Mouse (Mus musculus): Measurements from ENCODE around the gene Slc30a7.
A peak's percentile ranks its signal among the peaks of the same experiment; 100 is the strongest.
"Not testable (repeated sequence)": the region's sequence is repeated elsewhere in the genome, so short reads cannot be mapped to it uniquely, and the experiment has no call there.

Slc30a7 gene

DNA sequence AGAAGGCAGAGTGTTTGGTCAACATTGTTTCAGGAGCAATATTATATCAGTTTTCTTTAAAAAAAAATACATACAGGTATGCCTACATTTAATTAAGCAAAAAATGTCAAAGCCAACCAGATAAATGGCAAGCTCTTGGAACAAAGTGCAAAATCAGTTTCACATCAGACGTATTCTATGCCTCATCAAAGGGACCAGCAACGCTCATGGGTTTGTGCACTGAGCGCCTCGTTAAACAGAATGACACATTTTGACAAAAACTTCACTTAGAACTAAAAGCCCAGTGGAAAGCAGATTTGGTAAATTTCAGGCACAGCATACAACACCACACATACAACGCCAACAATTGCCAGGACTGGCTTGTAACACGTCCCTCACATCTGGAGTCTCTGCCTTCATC is 62.8 kb downstream of the Slc30a7 start:
- no peak for DNase-seq

DNA sequence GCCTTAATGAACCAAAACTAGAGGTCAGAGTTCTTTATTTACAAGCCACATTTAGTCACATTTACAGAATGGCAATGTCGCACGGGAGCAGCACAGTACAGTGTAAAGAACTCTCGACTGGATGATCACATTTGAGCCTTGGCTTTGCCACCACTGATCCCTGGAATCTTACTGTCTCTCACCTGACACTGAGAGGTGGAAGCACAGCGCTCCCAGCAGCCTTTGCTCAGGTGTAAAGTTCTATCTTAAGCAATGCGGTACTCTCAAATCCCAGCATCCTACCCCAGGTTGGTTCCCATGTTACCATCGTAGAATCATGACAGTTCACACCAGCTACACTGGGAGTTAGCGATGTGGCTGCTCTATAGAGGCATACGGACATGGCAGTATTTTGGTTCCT is 65.7 kb downstream of the Slc30a7 start:
- DNase-seq = no peak

DNA sequence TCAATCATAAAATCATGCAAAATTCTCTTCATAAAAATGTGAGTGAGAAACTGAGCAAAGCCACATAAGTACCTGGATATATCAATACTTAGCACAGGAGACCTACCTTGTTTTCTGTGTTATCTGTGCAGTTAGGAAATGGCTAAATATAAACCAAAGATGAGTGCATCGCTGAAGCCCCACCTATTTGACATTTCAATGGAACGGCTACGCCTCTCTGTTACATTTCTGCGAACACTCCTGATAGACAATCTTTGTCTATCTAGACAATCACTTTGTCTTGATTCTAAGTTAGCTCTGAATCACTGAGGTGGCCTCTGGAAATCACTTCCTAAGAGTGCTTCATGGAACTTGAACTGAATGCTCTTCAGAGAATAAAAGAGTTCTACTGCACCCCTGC is 66.7 kb downstream of the Slc30a7 start:
- DNase-seq = no peak

DNA sequence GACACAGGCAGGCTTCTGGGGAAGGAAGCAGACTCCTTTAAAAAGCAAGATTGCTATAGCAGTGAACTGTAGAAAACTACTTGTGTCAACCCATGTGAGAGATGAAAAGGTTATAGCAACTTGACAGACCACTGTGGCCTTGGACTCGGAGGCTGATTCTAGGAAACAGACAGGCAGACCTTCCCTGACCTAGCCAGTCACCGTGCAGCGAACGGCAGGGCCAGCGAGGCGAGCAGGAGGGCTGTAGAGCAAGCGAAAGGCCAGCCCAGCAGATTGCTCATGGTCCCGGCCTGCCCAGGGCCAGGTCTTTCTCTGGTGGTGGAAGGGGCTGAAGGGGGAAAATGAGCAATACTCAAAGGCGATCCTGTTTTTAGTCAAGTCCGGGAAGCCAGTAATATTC is 69.4 kb downstream of the Slc30a7 start:
- no peak for DNase-seq

DNA sequence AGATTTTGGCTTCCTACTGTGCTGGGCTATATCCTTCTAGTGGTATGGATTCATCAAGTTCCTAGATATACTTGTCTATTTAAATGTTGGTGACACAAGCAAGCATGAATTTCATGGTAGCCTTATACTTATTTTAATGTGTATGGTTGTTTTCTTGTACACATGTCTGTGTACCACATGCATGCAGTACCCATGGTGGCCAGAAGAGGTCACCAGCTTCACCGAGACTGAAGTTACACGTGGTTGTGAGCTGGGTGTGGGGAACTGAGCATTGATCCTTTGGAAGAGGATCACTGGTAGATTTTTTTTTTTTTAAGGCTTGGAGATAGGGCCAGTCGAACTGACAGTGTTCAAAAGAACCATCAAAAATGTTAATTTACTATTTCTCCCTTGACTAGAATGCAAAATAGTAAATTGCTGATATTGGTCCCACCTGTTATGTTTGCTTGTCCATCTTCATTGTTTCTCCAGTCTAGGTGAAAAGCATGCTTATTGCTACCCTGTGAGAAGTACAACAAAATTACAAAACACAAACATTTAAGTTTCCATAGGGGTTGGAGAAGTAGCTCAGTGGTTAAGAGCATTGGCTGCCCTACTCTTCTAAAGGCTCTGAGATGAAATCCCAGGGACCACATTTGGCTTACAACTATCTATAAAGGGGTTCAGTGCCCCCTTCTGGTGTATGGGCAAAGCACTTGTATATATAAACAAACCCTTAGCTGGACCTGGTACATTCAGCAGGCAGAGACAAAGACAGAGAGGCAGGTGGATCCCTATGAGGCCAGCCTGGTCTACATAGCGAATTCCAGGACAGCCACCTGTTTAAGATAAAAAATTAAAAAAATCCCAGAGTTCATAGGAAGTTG is 70.2 kb downstream of the Slc30a7 start:
- DNase-seq = peak; percentile 56

DNA sequence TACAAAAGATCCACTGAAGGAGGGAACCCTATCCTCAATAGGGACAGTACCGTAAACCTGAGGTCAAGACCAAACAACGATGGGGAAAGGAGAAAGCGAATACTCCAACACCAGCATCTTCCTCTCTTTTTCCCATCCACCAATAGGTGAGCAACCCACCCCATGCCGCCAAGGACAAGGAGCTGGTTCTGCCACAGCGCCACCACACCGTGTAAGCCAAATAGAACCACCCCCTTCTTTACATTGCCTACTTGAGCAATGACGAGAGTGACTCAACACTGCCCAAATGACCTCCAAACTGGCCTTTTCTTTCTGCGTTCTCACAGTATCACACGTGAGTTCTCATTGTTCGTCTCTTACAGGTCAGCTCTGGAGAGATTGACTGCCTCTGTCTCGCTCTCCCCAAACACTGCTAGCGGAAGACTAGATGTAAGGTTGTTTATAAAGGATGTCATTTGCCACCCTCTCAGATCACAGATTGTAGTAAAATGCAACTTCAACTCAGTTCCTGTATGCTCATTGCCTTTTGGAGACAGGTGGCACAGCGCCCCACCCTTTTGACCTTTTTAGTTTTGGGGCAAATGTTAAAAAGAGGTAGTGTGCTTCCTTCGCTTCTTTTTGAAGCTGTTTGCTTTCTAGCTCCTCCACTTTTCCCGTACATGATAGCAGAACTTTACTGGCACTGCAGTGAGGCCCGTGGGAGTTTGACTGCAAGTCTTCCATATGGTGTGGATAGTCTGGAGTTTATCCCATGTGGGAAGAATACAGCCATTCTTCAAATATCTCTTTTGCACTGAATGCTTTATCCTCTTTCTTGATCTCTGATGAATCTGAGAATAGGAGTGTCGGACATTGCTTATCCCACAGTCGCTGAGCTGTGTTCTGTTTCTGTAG is 73.7 kb downstream of the Slc30a7 start:
- DNase-seq = no peak

DNA sequence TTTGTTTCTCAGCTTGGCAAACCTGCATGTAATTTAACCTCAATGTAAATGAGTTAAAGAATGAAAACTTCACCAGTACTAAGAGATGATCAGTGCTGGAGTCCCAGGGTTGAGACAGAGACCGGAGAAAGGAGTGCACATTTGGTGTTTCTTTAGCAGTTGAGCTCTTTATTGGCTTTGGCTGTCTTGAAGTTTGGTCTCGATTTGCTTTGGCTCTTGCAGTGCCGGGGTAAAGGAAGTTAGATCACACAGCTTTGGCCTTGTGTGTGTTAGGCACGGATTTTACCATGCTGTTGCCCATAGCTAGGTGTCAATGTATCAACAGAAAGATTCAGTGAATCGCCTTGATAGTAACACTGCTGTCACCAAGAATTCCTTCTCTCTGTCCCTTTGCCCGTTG is 75.5 kb downstream of the Slc30a7 start:
- DNase-seq = no peak

DNA sequence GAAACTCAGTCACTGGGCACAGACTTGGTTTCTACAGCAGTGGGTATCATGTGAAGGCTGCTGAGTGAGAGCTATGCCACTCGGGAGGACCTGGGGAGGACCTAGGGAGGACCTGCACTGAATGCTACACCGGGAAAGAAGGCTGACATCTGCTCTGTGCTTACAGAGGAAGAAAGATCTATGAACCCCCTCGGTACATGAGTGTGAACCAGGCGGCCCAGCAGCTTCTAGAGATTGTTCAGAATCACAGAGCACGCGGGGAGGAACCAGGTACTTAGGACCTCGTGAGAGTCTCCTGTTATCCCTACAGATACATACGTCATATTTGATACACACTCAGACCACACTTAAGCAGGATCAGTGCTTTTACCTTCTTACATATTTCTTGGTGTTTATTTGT is 80.7 kb downstream of the Slc30a7 start:
- DNase-seq = no peak

DNA sequence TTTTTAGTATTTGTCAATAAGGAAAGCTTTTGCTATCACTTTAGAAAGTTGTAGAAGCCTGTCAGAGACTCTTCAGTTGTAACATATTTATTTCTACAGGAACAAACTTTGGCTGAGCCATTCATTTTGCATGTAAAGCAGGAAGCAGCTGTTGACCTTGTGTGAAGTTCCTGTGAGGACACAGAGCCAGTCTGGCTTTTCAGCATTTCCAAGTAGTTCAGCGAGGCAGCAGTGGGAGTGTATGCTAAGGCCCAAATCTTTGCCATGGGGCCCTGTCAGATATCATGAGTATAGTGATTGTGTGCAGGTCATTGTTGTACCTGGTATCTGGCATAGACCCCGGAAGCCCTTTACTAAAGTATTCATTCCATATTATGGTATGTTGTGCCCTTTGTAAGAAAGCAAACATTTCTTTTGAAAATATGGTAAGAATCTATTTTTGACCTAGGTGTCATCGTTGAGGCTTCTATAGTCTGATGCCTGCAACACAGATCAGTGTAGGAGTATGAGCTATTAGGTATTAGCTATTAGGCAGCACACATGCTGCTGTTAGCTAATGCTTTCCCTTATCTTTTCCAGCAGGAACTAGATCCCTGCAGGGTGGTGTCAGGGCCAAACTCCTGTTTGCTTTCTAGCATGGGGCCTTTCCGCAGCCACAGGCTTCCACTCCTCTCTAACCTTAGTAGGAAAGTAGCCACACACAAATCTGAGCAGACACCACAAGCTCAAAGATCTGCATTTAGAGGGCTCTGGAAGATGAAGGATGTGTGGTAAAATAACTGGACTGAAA is 82.6 kb downstream of the Slc30a7 start:
- no peak for DNase-seq

DNA sequence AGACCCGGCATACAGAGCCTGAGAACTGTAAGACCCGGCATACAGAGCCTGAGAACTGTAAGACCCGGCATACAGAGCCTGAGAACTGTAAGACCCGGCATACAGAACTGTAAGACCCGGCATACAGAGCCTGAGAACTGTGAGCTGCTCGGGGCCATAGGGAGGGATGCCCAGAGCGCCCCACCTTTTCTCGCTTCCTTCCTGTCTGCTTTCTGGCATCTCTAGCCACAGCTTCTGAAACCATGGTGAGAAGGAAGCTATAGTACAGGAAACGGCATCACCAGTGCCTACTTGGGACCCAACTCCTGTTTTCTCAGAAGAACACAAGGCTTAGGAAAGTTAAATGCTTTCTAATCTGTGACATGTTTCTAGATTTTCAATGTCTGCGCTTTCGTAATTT is 99.8 kb downstream of the Slc30a7 start:
- not testable (repeated sequence) for DNase-seq

DNA sequence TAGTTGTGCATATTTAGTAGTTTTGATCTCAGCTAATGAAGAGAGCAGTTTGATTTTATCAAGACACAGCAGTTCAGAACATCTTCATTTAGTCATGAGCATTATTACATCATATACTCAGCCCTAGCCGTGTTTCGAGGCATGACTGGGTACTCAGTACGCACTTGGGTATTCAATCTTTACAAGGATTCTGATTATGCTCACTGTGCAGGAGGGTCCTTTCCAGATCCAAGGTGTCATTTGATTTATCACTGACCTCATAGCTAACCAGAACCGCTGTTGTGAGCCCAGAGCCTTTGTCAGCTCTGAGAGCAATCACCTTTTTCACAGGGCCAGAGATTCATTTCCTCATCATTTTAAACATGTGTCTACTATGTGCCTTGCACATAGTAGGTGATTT is 101.6 kb downstream of the Slc30a7 start:
- DNase-seq = no peak

DNA sequence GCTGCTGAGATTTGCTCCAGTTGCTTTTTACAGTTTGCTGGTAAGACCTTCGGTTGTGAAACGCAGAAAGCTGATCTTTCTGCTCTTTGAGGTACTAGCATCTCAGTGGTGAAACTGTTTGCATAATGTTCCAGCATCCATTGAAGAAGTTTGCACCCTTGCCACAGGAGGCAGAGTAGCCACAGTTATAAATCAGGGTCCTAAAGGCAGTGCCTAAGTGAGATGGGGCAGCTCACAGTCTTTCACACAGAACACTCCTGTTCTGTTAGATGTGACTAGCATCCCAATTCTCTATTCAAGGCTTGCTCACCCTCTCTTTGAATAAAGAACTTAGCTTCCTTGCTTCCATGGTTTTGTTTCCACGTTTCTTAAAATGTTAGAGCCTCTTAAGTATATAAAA is 102.1 kb downstream of the Slc30a7 start:
- no peak for DNase-seq

DNA sequence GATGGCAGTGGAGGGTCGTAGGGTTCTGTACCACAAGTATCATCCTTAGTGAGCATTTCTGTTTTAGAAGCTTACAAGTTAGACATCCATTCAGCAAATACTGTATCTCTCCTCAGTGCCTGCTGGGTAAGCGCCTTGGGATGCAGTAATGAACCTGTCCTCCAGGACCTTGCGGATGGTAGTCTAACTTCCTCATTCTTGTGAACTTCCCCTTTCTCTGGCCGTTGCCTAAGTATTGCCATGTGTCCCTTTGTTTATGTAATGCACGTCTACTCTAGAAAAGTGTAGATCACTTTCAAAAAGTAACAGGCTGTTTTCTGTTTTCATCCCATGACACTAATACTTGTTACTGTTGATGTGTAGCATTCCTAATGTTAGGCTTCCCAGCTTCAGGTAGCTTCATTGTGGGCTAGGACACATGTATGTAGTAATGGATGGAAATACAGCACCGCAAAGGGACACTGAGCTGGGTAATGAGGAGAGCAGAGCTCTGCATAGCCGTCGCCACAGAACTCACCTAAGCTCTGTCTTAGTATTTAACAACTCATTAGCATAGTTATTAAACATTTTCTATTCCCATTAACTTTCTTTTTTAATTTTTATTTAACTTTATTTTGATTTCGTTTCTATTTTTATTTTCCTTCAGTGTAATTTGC is 104.8 kb downstream of the Slc30a7 start:
- no peak for DNase-seq

DNA sequence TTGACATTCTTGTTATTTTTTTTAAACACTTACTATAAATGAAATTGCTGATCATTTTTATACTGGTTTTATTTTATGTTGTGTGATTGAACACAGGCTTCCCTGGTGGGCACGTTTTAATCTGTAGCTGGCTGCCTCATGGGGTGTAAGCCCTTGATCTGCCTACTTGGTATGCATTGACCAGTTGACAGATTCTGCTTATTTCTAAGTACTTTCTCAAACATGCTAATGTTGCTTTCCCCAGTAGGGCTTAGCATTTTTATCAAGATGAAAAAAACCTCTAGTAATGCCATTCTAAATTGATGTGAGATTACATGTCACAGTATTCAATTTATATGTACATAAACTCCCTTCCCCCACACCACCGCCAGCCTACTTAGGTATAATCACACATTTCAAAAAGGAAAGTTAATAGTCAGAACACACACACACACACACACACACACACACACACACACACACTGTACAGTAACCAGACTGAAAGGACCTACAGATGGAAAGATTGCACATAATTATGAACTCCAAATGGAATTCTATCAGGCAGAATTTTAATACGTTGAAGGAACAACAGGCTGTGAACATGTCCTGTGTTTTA is 108.8 kb downstream of the Slc30a7 start:
- no peak for DNase-seq

DNA sequence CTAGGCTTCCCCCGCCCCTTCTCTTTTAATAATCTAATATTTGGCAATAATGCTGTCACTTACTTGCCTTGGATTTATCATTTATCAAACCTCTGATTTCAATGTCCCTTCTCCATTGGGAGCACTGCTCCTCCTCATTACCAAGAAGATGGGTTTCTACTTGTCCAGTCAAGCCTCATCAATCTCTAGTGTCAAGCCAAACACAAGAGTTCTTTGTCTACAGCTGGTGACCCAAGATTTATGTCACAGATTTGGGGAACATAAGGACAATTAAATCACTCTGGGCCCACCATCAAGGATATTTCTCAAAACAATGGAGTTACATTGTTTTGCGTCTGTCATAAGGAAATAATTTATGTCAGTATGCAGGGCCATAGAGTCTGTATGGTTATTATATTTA is 114.0 kb downstream of the Slc30a7 start:
- DNase-seq = peak; percentile 92

DNA sequence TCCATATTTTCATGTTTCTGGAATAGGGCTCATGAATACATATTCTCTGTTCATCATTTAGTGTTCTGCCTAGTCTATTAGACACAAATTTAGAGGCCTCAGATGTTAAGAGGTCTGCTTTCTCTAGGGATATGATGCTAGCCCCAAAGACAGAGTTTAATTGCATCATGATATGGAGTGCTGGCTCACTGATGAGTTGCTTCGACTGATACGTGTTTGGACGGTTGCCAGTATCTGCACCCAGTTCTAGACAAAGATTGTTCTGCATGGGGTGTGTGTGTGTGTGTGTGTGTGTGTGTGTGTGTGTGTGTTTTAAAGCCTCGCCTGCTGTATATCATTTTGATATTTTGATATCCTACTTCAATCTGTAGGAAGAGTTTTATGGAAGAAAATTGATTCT is 114.9 kb downstream of the Slc30a7 start:
- peak; percentile 72 for DNase-seq

Data from retina, postnatal 1 day (tissue).